Mouse (Mus musculus) G1E (cell line): ENCODE results near the gene Golga2. TPM values are rescaled to one million over a fixed set of nuclear protein-coding genes. Genes with fewer than 3 reads are reported as not detected.

Experiments
- ATAC-seq: 2 replicates; pipeline ENCODE4 v1.8.0; 2016; ENCODE audit warnings: mild to moderate bottlenecking; ENCODE audit not compliant: insufficient number of reproducible peaks, poor library complexity, low FRiP score, severe bottlenecking; ENCODE audit errors: extremely low read depth
- DNase-seq: peaks from one replicate; pipeline ENCODE4 v3.0.0; 2012; ENCODE audit warnings: low spot score
- H3K27me3 ChIP-seq: 2 replicates; pipeline ENCODE4 v1.6.1; 2012; ENCODE audit warnings: mild to moderate bottlenecking, low read length, inconsistent platforms; ENCODE audit not compliant: insufficient read depth
- H3K36me3 ChIP-seq: replicated peaks from 2 replicates; pipeline ENCODE3; 2012; ENCODE audit warnings: mild to moderate bottlenecking, inconsistent platforms
- H3K4me1 ChIP-seq: 2 replicates; pipeline ENCODE4 v1.6.1; 2012; ENCODE audit warnings: low read depth, low read length, inconsistent platforms, mixed read lengths; ENCODE audit not compliant: insufficient read depth
- H3K4me3 ChIP-seq: 2 replicates; pipeline ENCODE4 v1.5.1; 2012; ENCODE audit warnings: low read depth, mild to moderate bottlenecking, inconsistent platforms, low read length, moderate library complexity, mixed read lengths
- H3K9me3 ChIP-seq: replicated peaks from 2 replicates; pipeline ENCODE4 v1.6.1; 2012; ENCODE audit warnings: inconsistent platforms
- CTCF ChIP-seq: IDR thresholded peaks from 2 replicates; pipeline ENCODE4 v1.5.1; 2012; ENCODE audit warnings: low read depth, low read length, inconsistent platforms, mixed read lengths
- GATA1 ChIP-seq: IDR thresholded peaks from 2 replicates; pipeline ENCODE4 v1.6.1; 2012; ENCODE audit warnings: borderline replicate concordance, low read length, inconsistent platforms, mixed read lengths
- GATA2 ChIP-seq: IDR thresholded peaks from 2 replicates; pipeline ENCODE4 v1.6.1; 2012; ENCODE audit warnings: low read depth, low read length, inconsistent platforms, borderline replicate concordance
- POLR2AphosphoS5 ChIP-seq: IDR thresholded peaks from 2 replicates; pipeline ENCODE4 v1.6.1; 2012; ENCODE audit warnings: low read depth, low read length, inconsistent platforms; ENCODE audit not compliant: insufficient replicate concordance
- TAL1 ChIP-seq: conservative IDR thresholded peaks from 2 replicates; pipeline ENCODE4 v1.6.1; 2012; ENCODE audit warnings: low read depth, low read length, inconsistent platforms, mixed read lengths
- polyA plus RNA-seq: library from polyadenylated mRNA; stranded (reverse); fragments of >175 nt; gene quantifications from 2 replicates; pipeline ENCODE4 v1.2.3, GENCODE M21; 2012
- total RNA-seq, 2 experiments: library from RNA; stranded (forward) in 1 of 2; stranded (reverse) in 1 of 2; fragments of 200-1000 nt in 1 of 2; fragments of >200 nt in 1 of 2; fragmentation: Nextera tagmentation in 1 of 2; gene quantifications; 2 replicates each; pipeline ENCODE4 v1.2.3; 2014 to 2017

The Golga2 gene
- total and polyA plus RNA-seq, 3 experiments = 24.3 to 35.6 (median 24.5) TPM

GRCm38 (mm10) chr2:32299469-32299868, 12.3 kb downstream of the Golga2 start:
- peaks cover 94% of the 10 kb centered on the region for H3K36me3 ChIP-seq
- H3K4me3 ChIP-seq = no peak overlapping the region
- peaks cover 2% of the 10 kb centered on the region; the same call in 1 of the 2 replicates for H3K27me3 ChIP-seq
- peaks cover 9% of the 10 kb centered on the region for H3K4me1 ChIP-seq
- TF ChIP-seq POLR2AphosphoS5 (no peak), TAL1 (no peak), CTCF (no peak), GATA1 (no peak), GATA2 (no peak)
- no peak for ATAC-seq
- no peak for DNase-seq
- H3K9me3 ChIP-seq = no peaks in the 10 kb centered on the region

DNA sequence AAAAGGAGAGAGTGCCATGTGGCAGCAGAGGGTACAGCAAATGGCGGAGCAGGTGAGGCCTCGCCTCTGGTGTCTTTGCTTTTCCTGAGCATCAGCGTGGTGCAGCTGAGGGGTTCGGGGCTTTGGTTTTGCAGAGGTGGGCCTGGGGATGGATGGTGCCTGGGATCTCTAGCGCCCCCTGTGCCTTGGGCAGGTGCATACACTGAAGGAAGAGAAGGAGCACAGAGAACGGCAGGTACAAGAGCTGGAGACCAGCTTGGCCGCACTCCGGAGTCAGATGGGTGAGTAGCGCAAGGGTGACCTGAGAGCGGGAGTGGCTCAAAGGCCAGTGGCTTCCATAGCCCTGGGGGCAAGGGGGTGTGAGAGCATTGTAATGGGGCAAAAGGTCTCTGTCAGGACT, 15.8 kb downstream of the Golga2 start:
- H3K36me3 ChIP-seq = peaks cover 99% of the 10 kb centered on the region
- H3K4me1 ChIP-seq = no peaks in the 10 kb centered on the region
- no peak overlapping the region for H3K4me3 ChIP-seq
- no peak for ATAC-seq
- TF ChIP-seq GATA1 (no peak), CTCF (peak; percentile 28; the same call in 1 of the 2 replicates)
- no peaks in the 10 kb centered on the region; the same call in 1 of the 2 replicates for H3K27me3 ChIP-seq
- no peaks in the 10 kb centered on the region for H3K9me3 ChIP-seq
- DNase-seq = no peak

- H3K9me3 ChIP-seq = no peaks in the 10 kb centered on the region
- no peak overlapping the region for H3K4me3 ChIP-seq
- TF ChIP-seq CTCF (peak; percentile 71), GATA2 (no peak)
- peaks cover 99% of the 10 kb centered on the region for H3K36me3 ChIP-seq
- no peaks in the 10 kb centered on the region for H3K4me1 ChIP-seq
- DNase-seq (peak; percentile 37), ATAC-seq (no peak)
- H3K27me3 ChIP-seq = no peaks in the 10 kb centered on the region; the same call in 1 of the 2 replicates
These were observed 17.1 kb downstream of the Golga2 start for GRCm38 (mm10) chr2:32304145-32304832.

DNA sequence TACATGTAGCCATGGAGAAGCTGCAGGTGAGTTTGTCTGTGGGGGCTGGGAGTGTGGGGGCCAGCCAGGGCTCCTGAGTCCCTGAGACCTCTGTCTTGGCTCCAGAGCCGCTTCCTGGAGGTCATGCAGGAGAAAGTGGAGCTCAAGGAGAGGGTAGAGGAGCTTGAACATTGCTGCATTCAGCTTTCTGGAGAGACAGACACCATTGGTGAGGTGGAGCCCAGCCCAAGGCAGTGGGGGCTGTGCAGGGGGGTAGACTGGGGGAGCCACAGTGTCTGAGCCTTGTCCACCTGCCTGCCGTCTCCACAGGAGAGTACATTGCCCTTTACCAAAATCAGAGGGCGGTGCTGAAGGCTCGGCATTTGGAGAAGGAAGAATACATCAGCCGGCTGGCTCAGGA, 18.5 kb downstream of the Golga2 start:
- ATAC-seq (no peak), DNase-seq (no peak)
- Histone ChIP-seq H3K4me1 (no peaks in the 10 kb centered on the region), H3K4me3 (no peak overlapping the region), H3K9me3 (no peaks in the 10 kb centered on the region), H3K36me3 (peaks cover 96% of the 10 kb centered on the region), H3K27me3 (peaks cover 5% of the 10 kb centered on the region; the same call in 1 of the 2 replicates)
- TF ChIP-seq GATA1 (no peak), CTCF (no peak), GATA2 (no peak)

DNA sequence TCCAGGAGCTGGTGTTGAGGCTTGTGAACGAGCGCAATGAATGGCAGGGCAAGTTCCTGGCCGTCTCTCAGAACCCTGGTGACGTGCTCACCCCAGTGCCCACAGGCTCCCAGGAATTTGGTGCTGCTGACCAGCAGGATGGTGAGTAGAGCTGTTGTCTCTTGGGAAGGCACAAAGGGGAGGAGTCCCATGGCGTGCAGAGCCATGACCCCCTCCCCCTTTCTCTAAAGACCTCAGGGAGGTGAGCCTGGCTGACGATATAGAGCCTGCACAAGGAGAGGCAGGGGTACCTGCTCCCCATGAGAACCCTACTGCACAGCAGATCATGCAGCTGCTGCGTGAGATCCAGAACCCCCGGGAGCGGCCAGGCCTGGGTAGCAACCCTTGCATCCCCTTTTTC, 19.0 kb downstream of the Golga2 start:
- TF ChIP-seq POLR2AphosphoS5 = no peak
- Histone ChIP-seq H3K9me3 (no peaks in the 10 kb centered on the region), H3K27me3 (peaks cover 6% of the 10 kb centered on the region), H3K4me3 (no peak overlapping the region), H3K4me1 (peaks cover 2% of the 10 kb centered on the region), H3K36me3 (peaks cover 92% of the 10 kb centered on the region)
- DNase-seq = no peak
- ATAC-seq = no peak

DNA sequence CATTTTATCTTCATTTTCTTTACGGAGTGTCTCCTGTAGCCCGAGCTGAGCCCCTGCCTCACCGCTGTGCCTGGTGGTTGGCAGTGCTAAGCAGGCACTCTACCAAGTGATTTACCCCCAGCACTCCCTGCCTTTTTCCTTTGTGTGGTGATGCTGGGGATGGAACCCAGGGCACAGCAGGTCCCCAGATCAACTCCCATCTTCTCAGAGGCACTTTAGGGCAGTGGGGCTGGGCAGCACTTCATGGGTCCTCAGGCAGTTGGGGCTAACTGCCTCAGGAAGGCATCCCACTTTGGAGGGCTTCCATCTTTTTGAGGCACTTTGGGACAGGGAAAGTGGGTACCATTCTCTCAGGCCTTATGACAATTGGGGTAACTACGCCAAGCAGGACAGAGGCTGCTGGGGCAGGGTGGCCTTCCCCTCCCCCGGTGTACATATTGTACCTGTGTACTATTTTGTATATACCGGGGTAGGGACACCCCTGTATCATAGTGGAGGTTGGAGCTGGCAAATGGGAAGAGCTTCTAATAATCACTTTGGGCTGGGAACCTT, 20.1 kb downstream of the Golga2 start:
- no peak overlapping the region for H3K4me3 ChIP-seq
- TF ChIP-seq POLR2AphosphoS5 (no peak), GATA1 (no peak), TAL1 (no peak), GATA2 (no peak), CTCF (no peak)
- DNase-seq (no peak), ATAC-seq (no peak)
- H3K36me3 ChIP-seq = peaks cover 80% of the 10 kb centered on the region
- H3K27me3 ChIP-seq = peaks cover 14% of the 10 kb centered on the region
- no peaks in the 10 kb centered on the region for H3K9me3 ChIP-seq
- peaks cover 11% of the 10 kb centered on the region for H3K4me1 ChIP-seq
